Mouse (Mus musculus) myocyte (in vitro differentiated cells): ENCODE data around the gene Supt3.

Experiments
- E2F4 ChIP-seq: IDR thresholded peaks from one replicate; pipeline ENCODE4 v1.6.1; 2011; ENCODE audit warnings: mild to moderate bottlenecking, control low read depth, moderate library complexity; ENCODE audit not compliant: insufficient read depth
- MAX ChIP-seq: IDR thresholded peaks from one replicate; pipeline ENCODE4 v1.6.1; 2011; ENCODE audit warnings: low read depth, mild to moderate bottlenecking, control low read depth
- MYOD1 ChIP-seq, 3 experiments: IDR thresholded peaks; one replicate each; pipeline ENCODE4 v1.6.1; 2011; ENCODE audit warnings: control low read depth in 2 of 3, low read depth in 2 of 3, mild to moderate bottlenecking in 2 of 3, moderate library complexity in 1 of 3; ENCODE audit not compliant: insufficient read length in 2 of 3, control insufficient read depth in 1 of 3
- POLR2A ChIP-seq: IDR thresholded peaks from one replicate; pipeline ENCODE4 v1.6.1; 2011; ENCODE audit warnings: low read depth, mild to moderate bottlenecking, control low read depth, moderate library complexity; ENCODE audit not compliant: insufficient read length
- POLR2AphosphoS2 ChIP-seq: IDR thresholded peaks from one replicate; pipeline ENCODE4 v1.6.1; 2011; ENCODE audit warnings: low read depth, control low read depth; ENCODE audit not compliant: insufficient read length
- USF1 ChIP-seq: IDR thresholded peaks from one replicate; pipeline ENCODE4 v1.6.1; 2011; ENCODE audit warnings: low read depth, mild to moderate bottlenecking, control low read depth, moderate library complexity

- no peak for TF ChIP-seq POLR2A
- TF ChIP-seq POLR2AphosphoS2: no peak
- TF ChIP-seq MAX: no peak
- TF ChIP-seq USF1: no peak
- no peak for TF ChIP-seq E2F4
- no peak for TF ChIP-seq MYOD1 (IDR thresholded peaks at IDR 0.05; ENCODE audit: control insufficient read depth in 1 of 3, insufficient read length in 2 of 3, low read depth in 2 of 3)
Measured at GRCm38 (mm10) chr17:45010409-45010808, 233.5 kb downstream of the Supt3 start.
